Mouse (Mus musculus): ENCODE data around the gene Yeats2.

The Yeats2 gene

GRCm38 (mm10) chr16:20280238-20280637, 139.4 kb downstream of the Yeats2 start:
- no peak for DNase-seq (ENCODE audit: low spot score)

All from ovary, adult 18-20 months (tissue).